Mouse (Mus musculus) embryonic stem cell, embryonic (primary cell): ENCODE data around the gene C530025M09Rik.

Source experiments
- CTCF ChIA-PET, 4 experiments: fragments of 300-600 bp in 2 of 4; fragments of 350-600 bp in 2 of 4; sonication (Branson Sonifier 250); formaldehyde crosslinking; loops; one replicate each; lab custom pipeline; 2022; ENCODE audit warnings: inconsistent platforms in 2 of 4; lab: Charles Lee
- POLR2A ChIA-PET, 4 experiments: fragments of 300-600 bp in 2 of 4; fragments of 350-600 bp in 2 of 4; sonication (Branson Sonifier 250); formaldehyde crosslinking; loops; one replicate each; lab custom pipeline; 2022; ENCODE audit warnings: antibody characterized with exemption in 4 of 4, inconsistent platforms in 1 of 4; lab: Charles Lee

C530025M09Rik gene

GRCm38 (mm10) chr2:149830536-149831458 lies at the start of gene C530025M09Rik:
C530025M09Rik (minus strand) TSS chr2:149831213.
- CTCF ChIA-PET = interaction anchor here in 1 of 4 experiments (0.5 kb wide), 1 partner anchor 94 kb away, joined by 3 read pairs; no protein-coding TSS in a partner anchor
- POLR2A ChIA-PET = interaction anchor here in 3 of 4 experiments (1.0 to 1.7 kb wide), 6 partner anchors 12 to 193 kb away, joined by 3 to 5 read pairs (median 3); no protein-coding TSS in a partner anchor

GRCm38 (mm10) chr2:149877954-149878353 lies 46.9 kb upstream of the C530025M09Rik start:
- CTCF ChIA-PET = no interaction called here
- POLR2A ChIA-PET = no interaction called here

GRCm38 (mm10) chr2:149873346-149873745 lies 42.3 kb upstream of the C530025M09Rik start:
- ChIA-PET CTCF (no interaction called here), POLR2A (interaction anchor here in 1 of 4 experiments (1.5 kb wide), 1 partner anchor 9 kb away, joined by 3 read pairs; no protein-coding TSS in a partner anchor)

GRCm38 (mm10) chr2:149872496-149872895 lies 41.5 kb upstream of the C530025M09Rik start:
- ChIA-PET CTCF (no interaction called here), POLR2A (no interaction called here)

GRCm38 (mm10) chr2:149870496-149870895 lies 39.5 kb upstream of the C530025M09Rik start:
- CTCF ChIA-PET = no interaction called here

GRCm38 (mm10) chr2:149865914-149866435 lies 35.0 kb upstream of the C530025M09Rik start:
- ChIA-PET POLR2A (no interaction called here), CTCF (no interaction called here)

More at GRCm38 (mm10) chr2:149870496-149870895, 39.5 kb upstream of the C530025M09Rik start:
- POLR2A ChIA-PET = no interaction called here

- POLR2A ChIA-PET = no interaction called here
- CTCF ChIA-PET = no interaction called here
Measured at GRCm38 (mm10) chr2:149861002-149861401, 30.0 kb upstream of the C530025M09Rik start.

GRCm38 (mm10) chr2:149848778-149849177 lies 17.8 kb upstream of the C530025M09Rik start:
- ChIA-PET POLR2A (no interaction called here), CTCF (no interaction called here)

GRCm38 (mm10) chr2:149844575-149844974 lies 13.6 kb upstream of the C530025M09Rik start:
- CTCF ChIA-PET = no interaction called here

GRCm38 (mm10) chr2:149839666-149840065 lies 8.7 kb upstream of the C530025M09Rik start:
- ChIA-PET POLR2A (no interaction called here), CTCF (no interaction called here)

More at GRCm38 (mm10) chr2:149844575-149844974, 13.6 kb upstream of the C530025M09Rik start:
- POLR2A ChIA-PET = no interaction called here

GRCm38 (mm10) chr2:149836471-149837135 lies 5.6 kb upstream of the C530025M09Rik start:
- POLR2A ChIA-PET = no interaction called here
- CTCF ChIA-PET = interaction anchor here in 1 of 4 experiments (0.7 kb wide), 1 partner anchor 10 kb away, joined by 5 read pairs; no protein-coding TSS in a partner anchor

GRCm38 (mm10) chr2:149835091-149835490 lies 4.1 kb upstream of the C530025M09Rik start:
- ChIA-PET POLR2A (no interaction called here), CTCF (no interaction called here)

GRCm38 (mm10) chr2:149832301-149832700 lies 1.3 kb upstream of the C530025M09Rik start:
- CTCF ChIA-PET = interaction anchor here in 1 of 4 experiments (0.6 kb wide), 1 partner anchor 210 kb away, joined by 6 read pairs; no protein-coding TSS in a partner anchor
- POLR2A ChIA-PET = interaction anchor here in 1 of 4 experiments (0.9 to 1.7 kb wide), 3 partner anchors 9 to 53 kb away, joined by 3 to 5 read pairs (median 3); no protein-coding TSS in a partner anchor

- ChIA-PET CTCF (interaction anchor here in 1 of 4 experiments (0.6 kb wide), 1 partner anchor 209 kb away, joined by 6 read pairs; no protein-coding TSS in a partner anchor), POLR2A (interaction anchor here in 2 of 4 experiments (0.9 to 1.7 kb wide), 4 partner anchors 36 to 192 kb away, joined by 3 to 5 read pairs (median 3); no protein-coding TSS in a partner anchor)
Measured at GRCm38 (mm10) chr2:149831459-149832245, 639 bp upstream of the C530025M09Rik start.

GRCm38 (mm10) chr2:149829955-149830535 lies 968 bp downstream of the C530025M09Rik start:
- POLR2A ChIA-PET = interaction anchor here in 3 of 4 experiments (1.0 to 1.5 kb wide), 6 partner anchors 11 to 194 kb away, joined by 3 to 5 read pairs (median 3); no protein-coding TSS in a partner anchor
- CTCF ChIA-PET = interaction anchor here in 3 of 4 experiments (0.5 to 1.1 kb wide), 4 partner anchors 10 to 373 kb away, joined by 3 read pairs; no protein-coding TSS in a partner anchor

GRCm38 (mm10) chr2:149828911-149829310 lies 2.1 kb downstream of the C530025M09Rik start, which contains the start of gene Syndig1:
Syndig1 (plus strand) TSS chr2:149829211.
- CTCF ChIA-PET = interaction anchor here in 1 of 4 experiments (1.1 kb wide), 1 partner anchor 9 kb away, joined by 3 read pairs; no protein-coding TSS in a partner anchor
- POLR2A ChIA-PET = interaction anchor here in 2 of 4 experiments (0.6 to 1.3 kb wide), 3 partner anchors 10 to 154 kb away, joined by 3 to 5 read pairs (median 3); no protein-coding TSS in a partner anchor

- ChIA-PET POLR2A (no interaction called here), CTCF (interaction anchor here in 2 of 4 experiments (0.6 to 1.0 kb wide), 2 partner anchors 9 to 386 kb away, joined by 3 read pairs; no protein-coding TSS in a partner anchor)
Measured at GRCm38 (mm10) chr2:149820201-149820600, 10.8 kb downstream of the C530025M09Rik start.
